Mouse (Mus musculus): Measurements from ENCODE around the gene Ticam1.

- no peak for TF ChIP-seq MAFK (IDR thresholded peaks at IDR 0.05; ENCODE audit: insufficient replicate concordance, low read length)
- no peak for TF ChIP-seq CTCF (conservative IDR thresholded peaks at IDR 0.05 in 1 of 2, IDR thresholded peaks at IDR 0.05 in 1 of 2; ENCODE audit: low read depth in 2 of 2, low read length in 2 of 2)
- no peak for TF ChIP-seq POLR2A (IDR thresholded peaks at IDR 0.05; ENCODE audit: low read depth, low read length)
- no peak for TF ChIP-seq ZMIZ1 (IDR thresholded peaks at IDR 0.05; ENCODE audit: low read depth, low read length)
These were observed 625 bp downstream of the Ticam1 start for GRCm38 (mm10) chr17:56275842-56276480.

All from CH12.LX (cell line).